Mouse (Mus musculus): ENCODE data around the gene Sned1.
A peak's percentile ranks its signal among the peaks of the same experiment; 100 is the strongest.
"Not testable (repeated sequence)": the region's sequence is repeated elsewhere in the genome, so short reads cannot be mapped to it uniquely, and the experiment has no call there.

Sned1 gene

GRCm38 (mm10) chr1:93235576-93236544, at the start of gene Sned1:
TSS of gene Sned1 (plus strand) at chr1:93235841.
- peak; percentile 83 to 87 for DNase-seq

- DNase-seq: no peak
Observed at GRCm38 (mm10) chr1:93190726-93191305, 44.8 kb upstream of the Sned1 start.

- no peak for DNase-seq
Observed at GRCm38 (mm10) chr1:93194961-93195360, 40.7 kb upstream of the Sned1 start.

GRCm38 (mm10) chr1:93197454-93197853, 38.2 kb upstream of the Sned1 start:
- DNase-seq: not testable (repeated sequence)

- no peak for DNase-seq
Observed at GRCm38 (mm10) chr1:93197916-93198315, 37.7 kb upstream of the Sned1 start.

- DNase-seq: no peak
Observed at GRCm38 (mm10) chr1:93206277-93206970, 29.2 kb upstream of the Sned1 start.

GRCm38 (mm10) chr1:93207536-93208064, 28.0 kb upstream of the Sned1 start:
- no peak for DNase-seq

- DNase-seq: peak; percentile 21 to 29
Observed at GRCm38 (mm10) chr1:93210213-93210641, 25.4 kb upstream of the Sned1 start.

- no peak for DNase-seq
Observed at GRCm38 (mm10) chr1:93211019-93211418, 24.6 kb upstream of the Sned1 start.

GRCm38 (mm10) chr1:93211549-93212220, 24.0 kb upstream of the Sned1 start:
- no peak for DNase-seq

GRCm38 (mm10) chr1:93212441-93212840, 23.2 kb upstream of the Sned1 start:
- DNase-seq: no peak

GRCm38 (mm10) chr1:93214612-93215011, 21.0 kb upstream of the Sned1 start:
- DNase-seq: no peak

- no peak for DNase-seq
Observed at GRCm38 (mm10) chr1:93216839-93217497, 18.7 kb upstream of the Sned1 start.

GRCm38 (mm10) chr1:93217530-93217929, 18.1 kb upstream of the Sned1 start:
- no peak for DNase-seq

GRCm38 (mm10) chr1:93220776-93221175, 14.9 kb upstream of the Sned1 start:
- no peak for DNase-seq

GRCm38 (mm10) chr1:93223972-93224371, 11.7 kb upstream of the Sned1 start:
- peak in 1 of 2 experiments; percentile 49 for DNase-seq

- no peak for DNase-seq
Observed at GRCm38 (mm10) chr1:93225226-93225625, 10.4 kb upstream of the Sned1 start.

GRCm38 (mm10) chr1:93225731-93226520, 9.7 kb upstream of the Sned1 start:
- no peak for DNase-seq

GRCm38 (mm10) chr1:93227303-93227975, 8.2 kb upstream of the Sned1 start:
- peak; percentile 40 to 48 for DNase-seq

- no peak for DNase-seq
Observed at GRCm38 (mm10) chr1:93227976-93228365, 7.7 kb upstream of the Sned1 start.

- DNase-seq: no peak
Observed at GRCm38 (mm10) chr1:93229221-93229620, 6.4 kb upstream of the Sned1 start.

Measured in cerebellum, adult 18-20 months (tissue).